Mouse (Mus musculus) thymus, postnatal 0 days (tissue): ENCODE results near the gene P2rx6. TPM values are rescaled to one million over a fixed set of nuclear protein-coding genes. Genes with fewer than 3 reads are reported as not detected.

Experiments
- DNase-seq: peaks from one replicate; pipeline ENCODE4 v3.0.0-alpha.2; 2015; ENCODE audit warnings: low spot score
- polyA plus RNA-seq: library from polyadenylated mRNA; unstranded; fragments of >200 nt; fragmentation: Nextera tagmentation; extraction: Ambion mirVana; gene quantifications from 2 replicates; pipeline ENCODE4 v1.2.1, GENCODE M21; 2015

P2rx6 gene
- polyA plus RNA-seq, 1 experiment from 2014 or later: 2.0 TPM

DNA sequence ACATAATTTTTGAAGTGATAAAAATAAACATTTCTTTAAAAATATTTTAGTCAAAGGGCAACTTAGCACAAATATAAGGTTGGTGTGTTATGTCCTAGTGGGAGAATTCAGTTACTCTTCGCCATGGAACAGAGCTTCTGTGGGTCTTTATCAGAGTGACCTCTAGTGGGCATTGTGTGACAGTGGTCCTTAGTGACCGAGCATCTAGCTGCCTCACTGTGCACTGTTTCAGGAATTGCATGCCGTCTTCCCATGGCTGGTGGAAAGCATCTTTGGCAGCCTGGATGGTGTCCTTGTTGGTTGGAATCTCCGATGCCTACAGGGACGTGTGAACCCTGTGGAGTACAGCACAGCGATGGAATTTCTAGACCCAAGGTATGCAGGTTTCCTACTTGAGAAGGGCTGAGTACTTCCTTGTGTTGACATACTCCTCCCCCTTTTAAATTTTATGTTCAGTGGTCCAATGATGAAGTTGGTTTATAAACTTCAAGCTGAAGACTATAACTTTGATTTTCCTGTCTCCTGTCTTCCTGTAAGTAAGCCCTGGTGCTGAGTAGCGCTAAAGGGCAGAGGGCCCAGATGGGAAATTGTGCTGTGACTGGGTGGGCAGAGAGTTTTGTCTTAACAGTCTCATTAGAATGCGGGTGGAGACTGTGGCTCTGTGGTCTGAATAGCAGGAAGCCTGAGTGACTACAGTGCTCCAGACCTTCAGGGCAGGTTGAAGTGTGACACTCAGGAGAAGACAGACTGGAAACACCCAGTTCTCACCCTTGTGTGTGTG, 64.0 kb downstream of the P2rx6 start:
- no peak for DNase-seq

DNA sequence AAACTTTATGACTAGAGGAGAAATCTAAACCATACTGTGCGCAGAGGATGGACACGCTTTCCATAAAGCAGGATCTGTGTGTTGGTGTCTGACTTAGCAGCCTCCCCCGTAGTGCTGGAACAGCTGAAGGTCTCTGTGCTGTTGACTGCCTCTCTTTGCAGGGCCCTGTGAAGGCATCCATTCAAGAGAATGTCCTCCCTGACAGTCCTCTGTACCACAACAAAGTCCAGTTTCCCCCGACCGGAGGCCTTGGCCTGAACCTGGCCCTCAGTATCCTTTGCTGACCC, 64.5 kb downstream of the P2rx6 start:
- DNase-seq: no peak

Other genes with a start within 250 kb of the P2rx6 start
- gene Serpind1, start 230.5 kb upstream of the P2rx6 start, polyA plus RNA-seq: 0.15 and 0.30 TPM in 2 replicates
- 14.1 and 14.8 TPM in 2 replicates for gene Snap29, start 155.9 kb upstream of the P2rx6 start, polyA plus RNA-seq
- 29.0 and 31.3 TPM in 2 replicates for gene Pi4ka, start 155.6 kb upstream of the P2rx6 start, polyA plus RNA-seq
- 59.8 and 68.0 TPM in 2 replicates for gene Crkl, start 109.9 kb upstream of the P2rx6 start, polyA plus RNA-seq
- 0.40 and 0.42 TPM in 2 replicates for gene Aifm3, start 72.3 kb upstream of the P2rx6 start, polyA plus RNA-seq
- gene Lztr1, start 53.2 kb upstream of the P2rx6 start, polyA plus RNA-seq: 30.9 and 36.4 TPM in 2 replicates
- 79.7 and 81.0 TPM in 2 replicates for gene Thap7, start 30.7 kb upstream of the P2rx6 start, polyA plus RNA-seq
- gene Lrrc74b, start 638 bp upstream of the P2rx6 start, polyA plus RNA-seq: 0.20 and 0.36 TPM in 2 replicates
- gene Slc7a4, start 21.3 kb downstream of the P2rx6 start, polyA plus RNA-seq: 1.5 and 2.1 TPM in 2 replicates
- gene Smpd4, start 57.5 kb downstream of the P2rx6 start, polyA plus RNA-seq: 17.4 and 21.6 TPM in 2 replicates
- 0.98 and 1.1 TPM in 2 replicates for gene Ccdc74a, start 84.6 kb downstream of the P2rx6 start, polyA plus RNA-seq
- 31.6 and 36.9 TPM in 2 replicates for gene Med15, start 171.0 kb downstream of the P2rx6 start, polyA plus RNA-seq
- 27.6 and 30.2 TPM in 2 replicates for gene Klhl22, start 197.7 kb downstream of the P2rx6 start, polyA plus RNA-seq
- gene Scarf2, start 235.4 kb downstream of the P2rx6 start, polyA plus RNA-seq: 3.6 and 4.3 TPM in 2 replicates